Mouse (Mus musculus) ovary, adult 10 weeks (tissue): Measurements from ENCODE around the gene Olfr1378. TPM values are rescaled to one million over a fixed set of nuclear protein-coding genes. Genes with fewer than 3 reads are reported as not detected.

Experiments
- polyA plus RNA-seq: library from polyadenylated mRNA; stranded (reverse); fragments of 350-450 nt; fragmentation: Illumina TruSeq; extraction: RNeasy Lipid Tissue Mini Kit (QIAGEN cat#74804); gene quantifications from one replicate; pipeline ENCODE4 v1.2.3, GENCODE M21; 2014

Gene Olfr1378
- polyA plus RNA-seq: not detected

DNA sequence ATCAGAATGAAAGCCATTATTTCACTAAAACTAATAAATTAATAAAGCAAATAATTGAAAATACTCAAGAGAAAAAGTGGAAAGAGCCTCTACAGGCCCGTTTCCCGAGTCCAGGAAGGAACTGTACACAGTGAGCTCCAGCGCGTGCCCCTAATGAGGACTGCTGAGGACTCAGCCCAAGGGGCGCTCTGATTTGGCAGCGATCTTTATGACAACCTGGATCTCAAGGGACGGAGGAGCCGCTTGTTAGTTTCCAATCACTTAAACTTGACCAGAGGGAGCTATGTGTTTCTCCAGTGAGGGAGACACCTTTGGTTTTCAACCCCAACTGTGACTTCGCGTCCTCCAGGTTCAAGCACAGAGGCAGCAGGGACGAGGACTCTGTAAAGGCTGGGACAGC is at the start of gene Olfr1378:
Olfr1378 (plus strand) TSS at position 301 of the 400 bp plus-strand sequence.

DNA sequence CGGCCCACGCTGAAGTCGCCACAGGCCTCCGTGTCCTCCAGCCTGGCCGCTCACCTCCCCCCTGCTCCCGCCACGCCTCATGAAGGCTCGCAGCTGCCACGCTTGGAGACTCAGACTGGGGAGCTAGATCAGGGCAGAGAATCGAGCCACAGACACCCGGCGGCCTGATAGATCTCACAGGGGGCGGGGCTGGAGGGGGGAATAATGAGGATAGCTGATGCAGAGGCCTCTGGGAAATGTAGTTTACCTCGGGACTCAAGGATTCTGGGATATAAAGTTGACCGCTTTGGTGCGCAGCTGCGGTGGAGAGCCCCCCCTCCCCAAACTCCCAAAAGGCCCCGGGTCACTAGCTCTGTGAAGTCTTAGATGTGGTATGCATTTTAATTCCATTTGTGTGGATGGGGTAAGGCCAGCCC is 34.9 kb upstream of the Olfr1378 start, which contains the start of gene Zfp354b:
Zfp354b (minus strand) TSS at position 183 of the 416 bp plus-strand sequence.

DNA sequence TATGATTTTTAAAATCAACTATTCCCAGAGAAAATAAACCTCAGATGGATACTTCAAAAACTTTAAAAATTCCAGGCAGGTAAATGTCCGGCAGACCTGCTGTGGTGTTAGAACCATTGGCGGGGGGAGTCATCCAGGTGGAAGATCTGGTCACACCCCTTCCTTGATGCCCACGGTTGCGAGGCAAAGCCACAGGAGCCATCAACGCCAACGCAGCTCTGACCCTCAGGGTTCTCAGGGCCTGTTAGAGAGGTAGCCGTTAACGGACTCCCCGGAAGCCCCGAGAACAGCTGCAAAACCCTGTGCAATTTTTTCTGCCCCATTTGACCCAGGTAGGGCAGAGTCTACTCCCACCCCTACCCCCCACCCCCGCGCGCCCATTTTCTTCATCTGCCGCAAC is 22.8 kb upstream of the Olfr1378 start, which contains the start of gene 4933414I15Rik:
4933414I15Rik (minus strand) TSS at position 260 of the 400 bp plus-strand sequence.

DNA sequence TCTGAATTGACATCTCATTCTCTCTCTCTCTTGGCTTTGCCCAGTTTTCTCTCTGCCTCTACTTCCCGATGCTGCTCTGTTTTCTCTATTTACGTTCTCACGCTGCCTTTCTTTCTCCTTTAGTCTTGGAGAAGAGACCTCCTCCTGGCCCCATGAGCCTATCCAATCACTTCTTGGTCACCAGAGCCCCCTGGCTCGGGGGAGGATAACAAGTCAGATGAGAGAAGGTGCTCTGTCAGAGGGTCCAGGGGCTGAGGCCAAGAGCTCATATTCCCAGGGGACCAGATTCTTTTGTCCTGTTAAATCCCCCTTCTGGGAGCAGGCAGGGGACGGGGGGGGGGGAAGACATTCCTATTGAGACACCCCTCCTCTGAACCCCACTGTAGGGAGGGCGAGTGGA is 12.7 kb upstream of the Olfr1378 start, which contains the start of gene Prop1:
Prop1 (minus strand) TSS at position 101 of the 400 bp plus-strand sequence.

DNA sequence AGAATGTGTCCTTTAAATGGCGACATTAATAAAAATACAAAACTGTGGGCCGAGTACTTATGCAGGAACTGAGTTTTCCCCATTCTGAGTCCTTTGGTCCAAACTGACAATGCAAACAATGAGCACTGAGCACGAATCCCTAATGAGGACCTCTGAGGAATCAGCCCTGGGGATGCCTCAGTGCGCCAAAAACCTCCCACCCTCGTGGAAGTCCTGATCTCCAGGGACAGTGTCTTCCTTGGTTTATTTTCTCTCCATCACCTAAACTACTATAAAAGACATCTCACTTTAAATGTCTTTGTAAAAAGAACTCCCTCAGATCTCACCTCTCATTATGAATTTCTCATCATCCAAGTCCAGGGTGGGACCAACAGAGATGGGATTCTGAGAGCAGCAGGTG is 15.3 kb downstream of the Olfr1378 start, which contains the start of gene Olfr1377:
Olfr1377 (plus strand) TSS at position 301 of the 400 bp plus-strand sequence.

DNA sequence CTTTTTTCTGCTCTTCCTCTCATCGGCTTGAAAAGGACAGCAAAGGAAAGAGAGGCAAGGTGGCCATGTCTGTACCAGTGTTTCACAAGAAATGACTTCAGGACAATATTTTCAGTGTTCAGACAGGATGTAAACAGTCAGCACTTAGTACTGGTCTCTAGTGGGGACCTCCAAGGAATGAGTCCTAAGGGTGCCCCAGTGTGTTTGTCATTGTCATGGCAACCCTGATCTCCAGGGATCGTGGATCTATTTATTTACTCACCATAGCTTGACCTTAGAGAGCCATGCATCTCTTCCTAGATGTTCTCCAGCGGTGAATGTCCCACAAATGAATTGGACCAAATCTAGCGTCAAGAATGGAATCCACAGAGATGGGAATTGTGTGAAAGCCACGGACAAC is 37.0 kb downstream of the Olfr1378 start, which contains the start of gene Olfr51:
Olfr51 (plus strand) TSS at position 301 of the 400 bp plus-strand sequence.

DNA sequence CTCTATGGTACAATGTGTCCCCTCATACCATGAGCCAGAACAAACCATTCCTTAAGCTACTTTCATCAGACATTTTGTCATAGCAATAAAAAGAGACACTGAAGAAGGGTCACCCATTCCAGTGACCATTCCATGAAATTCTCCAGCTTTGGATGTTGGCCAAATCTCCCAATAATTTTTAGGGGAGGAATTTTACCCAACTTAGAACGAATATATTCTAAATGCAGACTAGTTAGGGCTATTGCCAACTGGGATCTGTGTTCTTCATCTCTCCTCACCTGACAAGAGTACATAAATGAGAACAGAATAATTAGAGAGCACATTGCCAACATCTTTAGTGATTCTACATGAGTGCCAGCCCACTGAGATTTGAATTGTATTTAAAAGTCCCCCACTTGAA is 47.6 kb downstream of the Olfr1378 start, which contains the start of gene Olfr54:
Olfr54 (plus strand) TSS at position 301 of the 400 bp plus-strand sequence.

Other genes starting within 250 kb of the Olfr1378 start
- 49.8 TPM for gene Zfp354c, start 138.8 kb upstream of the Olfr1378 start, polyA plus RNA-seq
- 1.9 TPM for gene Zfp879, start 125.0 kb upstream of the Olfr1378 start, polyA plus RNA-seq
- not detected for gene Grm6, start 115.8 kb upstream of the Olfr1378 start, polyA plus RNA-seq
- 6.3 TPM for gene Zfp454, start 78.9 kb upstream of the Olfr1378 start, polyA plus RNA-seq
- gene Zfp2, start 50.4 kb upstream of the Olfr1378 start, polyA plus RNA-seq: 35.4 TPM
- 8.4 TPM for gene Zfp354b, start 34.9 kb upstream of the Olfr1378 start, polyA plus RNA-seq
- not detected for gene 4933414I15Rik, start 22.8 kb upstream of the Olfr1378 start, polyA plus RNA-seq
- not detected for gene Prop1, start 12.8 kb upstream of the Olfr1378 start, polyA plus RNA-seq
- gene Olfr1377, start 15.4 kb downstream of the Olfr1378 start, polyA plus RNA-seq: not detected
- not detected for gene Olfr51, start 37.1 kb downstream of the Olfr1378 start, polyA plus RNA-seq
- not detected for gene Olfr54, start 47.7 kb downstream of the Olfr1378 start, polyA plus RNA-seq
- not detected for gene Olfr1375, start 81.6 kb downstream of the Olfr1378 start, polyA plus RNA-seq
- gene Zfp354a, start 92.7 kb downstream of the Olfr1378 start, polyA plus RNA-seq: 24.9 TPM